14 mouse cellular contexts compared by ENCODE assay signal in the genomic region with DNA sequence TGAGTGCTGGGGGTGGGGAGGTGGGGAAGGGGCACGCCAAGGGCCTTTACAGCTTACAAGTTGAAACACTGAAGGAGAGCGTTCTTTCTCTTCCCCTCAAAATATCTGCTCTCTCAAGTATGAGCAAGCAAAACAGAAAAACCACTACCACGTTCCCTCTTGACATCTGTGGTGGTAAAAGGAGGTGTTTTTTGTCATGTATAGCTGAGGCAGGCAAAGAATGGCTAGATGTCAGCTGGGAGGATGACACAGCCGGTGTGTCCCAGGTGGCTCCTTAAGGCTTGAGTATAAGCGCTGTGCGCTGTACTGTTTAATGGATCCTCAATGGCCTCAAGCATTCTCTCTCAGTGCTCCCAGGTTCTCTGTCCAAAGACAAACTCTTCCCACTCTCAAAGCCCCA.
"Had no signal": no experiment of that assay in that cellular context is flagged by ENCODE, and none has a peak within 500 bp of the region (broad histone marks: within the 10 kb centered on the region; RNA-seq: fewer than 3 reads in every experiment).

No protein-coding gene starts in this region.

- H3K4me3 ChIP-seq: kidney, embryonic 15.5 days; limb, embryonic 13.5 days; liver, embryonic 15.5 days; megakaryocyte, embryonic 14.5 days; midbrain, embryonic 15.5 days; neural tube, embryonic 13.5 days had no signal

- DNase-seq: kidney, adult 2 months; kidney, postnatal 25 days; layer of hippocampus, adult 9-11 months; left cerebral cortex, postnatal 4 days; lung, adult 2 months; retina, postnatal 1 day; right cerebral cortex, postnatal 4 days had no signal

- H3K27me3 ChIP-seq: kidney, embryonic 15.5 days; limb, embryonic 13.5 days; liver, embryonic 15.5 days; megakaryocyte, embryonic 14.5 days; midbrain, embryonic 15.5 days; neural tube, embryonic 13.5 days had no signal

- H3K4me1 ChIP-seq: kidney, embryonic 15.5 days; limb, embryonic 13.5 days; liver, embryonic 15.5 days; megakaryocyte, embryonic 14.5 days; midbrain, embryonic 15.5 days; neural tube, embryonic 13.5 days had no signal

- H3K36me3 ChIP-seq: kidney, embryonic 15.5 days; limb, embryonic 13.5 days; liver, embryonic 15.5 days; midbrain, embryonic 15.5 days; neural tube, embryonic 13.5 days had no signal

- H3K27ac ChIP-seq: kidney, embryonic 15.5 days; limb, embryonic 13.5 days; liver, embryonic 15.5 days; macrophage; midbrain, embryonic 15.5 days; neural tube, embryonic 13.5 days had no signal
